Mouse (Mus musculus): ENCODE measurements around the gene Ncl. TPM values are rescaled to one million over a fixed set of nuclear protein-coding genes. Genes with fewer than 3 reads are reported as not detected.

Gene Ncl
- polyA plus RNA-seq, 1 experiment from 2014 or later: 368 TPM

- H3K4me2 ChIP-seq: no peak overlapping the region
- no peaks in the 10 kb centered on the region for H3K9me3 ChIP-seq
- H3K27me3 ChIP-seq (replicated peaks): peaks cover 9% of the 10 kb centered on the region
- H3K4me3 ChIP-seq (replicated peaks): no peak overlapping the region
- no peak for ATAC-seq (ENCODE audit: insufficient read depth, low FRiP score, low read depth)
- WGBS: 82% methylated on average over 7 of the region's 7 CpGs
- no peak overlapping the region for H3K9ac ChIP-seq
- no peak overlapping the region for H3K27ac ChIP-seq
- no peaks in the 10 kb centered on the region for H3K4me1 ChIP-seq
- no peaks in the 10 kb centered on the region for H3K36me3 ChIP-seq
These were observed 49.8 kb downstream of the Ncl start for GRCm38 (mm10) chr1:86309270-86309833.

- no peak for ATAC-seq (ENCODE audit: insufficient read depth, low FRiP score, low read depth)
- H3K27ac ChIP-seq: no peak overlapping the region
- peaks cover 3% of the 10 kb centered on the region; the same call in 1 of the 2 replicates for H3K4me1 ChIP-seq
- peaks cover 21% of the 10 kb centered on the region for H3K27me3 ChIP-seq (replicated peaks)
- H3K9ac ChIP-seq: no peak overlapping the region
- no peak overlapping the region for H3K4me3 ChIP-seq (replicated peaks)
- 48% methylated on average over 4 of the region's 4 CpGs for WGBS
- H3K4me2 ChIP-seq: no peak overlapping the region
- no peaks in the 10 kb centered on the region for H3K36me3 ChIP-seq
- no peaks in the 10 kb centered on the region for H3K9me3 ChIP-seq
These were observed 51.1 kb downstream of the Ncl start for GRCm38 (mm10) chr1:86307871-86308641.

DNA sequence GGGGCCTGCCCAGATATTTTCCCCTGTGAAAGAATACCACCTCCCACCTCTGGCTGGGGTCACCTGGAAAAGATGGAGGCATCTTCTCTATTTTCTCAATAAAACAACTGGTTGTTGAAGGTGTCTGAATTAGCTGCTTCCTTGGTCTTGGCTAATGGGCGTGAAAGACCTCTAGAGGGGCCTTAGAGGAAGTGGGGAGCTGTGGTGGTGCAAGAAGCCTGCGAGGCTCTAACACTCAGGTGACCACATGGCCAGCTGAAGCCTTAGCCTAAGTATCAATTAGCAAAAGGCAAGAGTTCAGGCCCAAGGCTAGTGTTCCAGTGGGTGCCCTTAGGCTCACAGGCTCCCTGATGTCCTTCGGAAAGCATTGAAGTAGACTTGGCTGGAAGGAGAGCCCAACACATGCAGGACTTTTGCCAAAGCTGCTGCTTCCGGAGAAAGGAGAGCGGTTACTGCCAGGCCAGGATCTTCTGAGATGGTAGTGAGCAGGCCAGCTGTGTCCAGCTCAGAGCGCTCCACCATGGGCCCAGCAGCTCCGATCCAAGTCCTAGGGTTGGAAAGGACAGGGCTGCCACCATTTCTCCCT lies 51.9 kb downstream of the Ncl start:
- H3K4me1 ChIP-seq: peaks cover 7% of the 10 kb centered on the region; the same call in 1 of the 2 replicates
- no peak overlapping the region for H3K4me2 ChIP-seq
- H3K4me3 ChIP-seq (replicated peaks): no peak overlapping the region
- H3K9ac ChIP-seq: no peak overlapping the region
- no peaks in the 10 kb centered on the region for H3K36me3 ChIP-seq
- H3K27me3 ChIP-seq (replicated peaks): peaks cover 22% of the 10 kb centered on the region
- ATAC-seq (ENCODE audit: insufficient read depth, low FRiP score, low read depth): no peak
- WGBS: 86% methylated on average over 7 of the region's 7 CpGs
- no peak overlapping the region for H3K27ac ChIP-seq
- no peaks in the 10 kb centered on the region for H3K9me3 ChIP-seq

- no peak for ATAC-seq (ENCODE audit: insufficient read depth, low FRiP score, low read depth)
- Histone ChIP-seq H3K9me3 (no peaks in the 10 kb centered on the region), H3K36me3 (no peaks in the 10 kb centered on the region), H3K27ac (no peak overlapping the region), H3K4me2 (no peak overlapping the region), H3K4me3 (replicated peaks) (no peak overlapping the region), H3K4me1 (peaks cover 7% of the 10 kb centered on the region; the same call in 1 of the 2 replicates), H3K27me3 (replicated peaks) (peaks cover 22% of the 10 kb centered on the region), H3K9ac (no peak overlapping the region)
- WGBS: 90% methylated on average over 3 of the region's 3 CpGs
These were observed 52.5 kb downstream of the Ncl start for GRCm38 (mm10) chr1:86306686-86307085.

GRCm38 (mm10) chr1:86303873-86304250 lies 55.3 kb downstream of the Ncl start:
- Histone ChIP-seq H3K4me1 (peaks cover 7% of the 10 kb centered on the region; the same call in 1 of the 2 replicates), H3K27ac (no peak overlapping the region), H3K9ac (peak overlapping the region; percentile 68; the same call in 1 of the 2 replicates), H3K9me3 (no peaks in the 10 kb centered on the region), H3K4me3 (replicated peaks) (peak overlapping the region; percentile 64), H3K4me2 (peak overlapping the region; percentile 98), H3K27me3 (replicated peaks) (peaks cover 22% of the 10 kb centered on the region), H3K36me3 (no peaks in the 10 kb centered on the region)
- 3% methylated on average over 16 of the region's 16 CpGs for WGBS
- no peak for ATAC-seq (ENCODE audit: insufficient read depth, low FRiP score, low read depth)

- H3K27ac ChIP-seq: no peak overlapping the region
- peak overlapping the region; percentile 68 for H3K9ac ChIP-seq
- H3K4me3 ChIP-seq (replicated peaks): peak overlapping the region; percentile 64
- H3K36me3 ChIP-seq: no peaks in the 10 kb centered on the region
- H3K4me1 ChIP-seq: peaks cover 7% of the 10 kb centered on the region; the same call in 1 of the 2 replicates
- peak; percentile 83 for ATAC-seq (ENCODE audit: insufficient read depth, low FRiP score, low read depth)
- peak overlapping the region; percentile 98 for H3K4me2 ChIP-seq
- peaks cover 22% of the 10 kb centered on the region for H3K27me3 ChIP-seq (replicated peaks)
- H3K9me3 ChIP-seq: no peaks in the 10 kb centered on the region
- under 1% methylated on average over 64 of the region's 65 CpGs for WGBS
These were observed 55.9 kb downstream of the Ncl start for GRCm38 (mm10) chr1:86303063-86303872.

- 38% methylated on average over 6 of the region's 6 CpGs for WGBS
- ATAC-seq (ENCODE audit: insufficient read depth, low FRiP score, low read depth): no peak
- peak within 1 kb of the TSS; percentile 68 for H3K9ac ChIP-seq
- peak within 1 kb of the TSS; percentile 64 for H3K4me3 ChIP-seq (replicated peaks)
- peaks cover 22% of the 10 kb centered on the region for H3K27me3 ChIP-seq (replicated peaks)
- peak within 1 kb of the TSS; percentile 98 for H3K4me2 ChIP-seq
- H3K4me1 ChIP-seq: peaks cover 7% of the 10 kb centered on the region; the same call in 1 of the 2 replicates
- H3K27ac ChIP-seq: no peak within 1 kb of the TSS
- no peaks in the 10 kb centered on the region for H3K36me3 ChIP-seq
- H3K9me3 ChIP-seq: no peaks in the 10 kb centered on the region
These were observed 56.7 kb downstream of the Ncl start, which contains the start of gene B3gnt7 for GRCm38 (mm10) chr1:86302532-86302931. TSS of gene B3gnt7 (plus strand) at chr1:86302832.

GRCm38 (mm10) chr1:86301221-86302091 lies 57.7 kb downstream of the Ncl start:
- Histone ChIP-seq H3K4me2 (no peak overlapping the region), H3K9me3 (no peaks in the 10 kb centered on the region), H3K27me3 (replicated peaks) (peaks cover 22% of the 10 kb centered on the region), H3K27ac (no peak overlapping the region), H3K4me1 (peaks cover 7% of the 10 kb centered on the region; the same call in 1 of the 2 replicates), H3K36me3 (no peaks in the 10 kb centered on the region), H3K9ac (no peak overlapping the region), H3K4me3 (replicated peaks) (no peak overlapping the region)
- no peak for ATAC-seq (ENCODE audit: insufficient read depth, low FRiP score, low read depth)
- WGBS: 50% methylated on average over 6 of the region's 6 CpGs

DNA sequence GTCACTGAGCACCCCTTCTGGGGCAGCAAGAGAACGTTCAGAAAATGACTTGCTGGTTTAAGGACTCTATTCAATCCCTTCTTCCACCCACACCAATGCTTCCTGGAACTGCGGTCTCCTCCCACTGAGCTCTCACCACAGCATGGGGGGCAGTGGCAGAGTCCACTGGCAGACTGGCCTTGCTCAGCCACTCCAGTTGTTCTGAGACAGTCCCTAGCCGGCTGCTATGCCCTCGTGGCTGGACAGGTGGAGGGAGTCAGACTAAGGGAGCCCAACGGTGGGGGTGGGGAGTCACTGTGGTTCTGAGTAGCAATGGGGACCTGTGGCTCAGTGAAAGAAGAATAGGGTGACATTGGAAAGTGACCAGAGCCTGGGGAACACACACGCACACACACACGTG lies 58.5 kb downstream of the Ncl start:
- no peak overlapping the region for H3K9ac ChIP-seq
- WGBS: 51% methylated on average over 7 of the region's 7 CpGs
- no peak overlapping the region for H3K4me3 ChIP-seq (replicated peaks)

DNA sequence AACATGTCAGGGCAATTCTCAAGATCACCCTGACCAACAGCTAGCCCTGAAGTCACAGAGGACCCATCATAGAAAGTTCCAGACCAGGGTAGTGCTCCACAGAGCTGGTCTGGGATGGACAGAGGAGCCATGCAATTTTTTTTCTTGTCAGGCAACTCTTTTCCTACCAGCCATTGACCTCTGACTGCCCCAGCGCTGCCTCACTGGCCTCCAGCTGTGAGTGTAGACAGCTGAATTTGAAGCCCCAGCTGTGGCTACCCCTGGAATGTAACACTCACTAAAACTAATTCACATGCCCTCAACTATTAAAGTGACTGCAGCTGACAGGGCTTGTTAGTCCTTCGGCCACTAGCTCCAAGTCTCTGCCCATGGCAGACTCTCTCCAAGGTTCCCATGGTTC lies 59.1 kb downstream of the Ncl start:
- Histone ChIP-seq H3K27me3 (replicated peaks) (peaks cover 20% of the 10 kb centered on the region), H3K4me3 (replicated peaks) (no peak overlapping the region), H3K9me3 (no peaks in the 10 kb centered on the region), H3K27ac (no peak overlapping the region), H3K9ac (no peak overlapping the region), H3K36me3 (no peaks in the 10 kb centered on the region), H3K4me2 (no peak overlapping the region), H3K4me1 (peaks cover 7% of the 10 kb centered on the region; the same call in 1 of the 2 replicates)
- ATAC-seq (ENCODE audit: insufficient read depth, low FRiP score, low read depth): no peak
- WGBS: 52% methylated on average over 2 of the region's 2 CpGs

More for the DNA sequence above, 58.5 kb downstream of the Ncl start:
- no peaks in the 10 kb centered on the region for H3K36me3 ChIP-seq
- ATAC-seq (ENCODE audit: insufficient read depth, low FRiP score, low read depth): no peak
- H3K9me3 ChIP-seq: no peaks in the 10 kb centered on the region
- H3K27ac ChIP-seq: no peak overlapping the region
- H3K27me3 ChIP-seq (replicated peaks): peaks cover 22% of the 10 kb centered on the region
- no peak overlapping the region for H3K4me2 ChIP-seq
- peaks cover 7% of the 10 kb centered on the region; the same call in 1 of the 2 replicates for H3K4me1 ChIP-seq
